Mouse (Mus musculus) embryonic facial prominence, embryonic 14.5 days (tissue): ENCODE results near the gene Catip. TPM values are rescaled to one million over a fixed set of nuclear protein-coding genes. Genes with fewer than 3 reads are reported as not detected.

Experiments used
- ATAC-seq: fragments of 200-750 bp; cut with Nextera tagmentation; 2 replicates; pipeline ENCODE4 v1.8.0; 2017; ENCODE audit warnings: low read depth, moderate number of reproducible peaks, moderate TSS enrichment
- DNase-seq: peaks from one replicate; pipeline ENCODE4 v3.0.0-alpha.2; 2015; ENCODE audit warnings: low spot score
- H3K27ac ChIP-seq: fragments of 300-500 bp; sonication (generic); replicated peaks from 2 replicates; pipeline ENCODE4 v1.5.1; 2014; ENCODE audit warnings: low read depth, mild to moderate bottlenecking, low read length, moderate library complexity
- H3K27me3 ChIP-seq: fragments of 300-500 bp; sonication (generic); replicated peaks from 2 replicates; pipeline ENCODE4 v1.6.1; 2014; ENCODE audit warnings: low read length; ENCODE audit not compliant: control insufficient read depth, insufficient read depth
- H3K36me3 ChIP-seq: fragments of 300-500 bp; sonication (generic); 2 replicates; pipeline ENCODE4 v1.6.1; 2014; ENCODE audit warnings: low read length, mixed read lengths; ENCODE audit not compliant: control insufficient read depth, insufficient read depth
- H3K4me1 ChIP-seq: fragments of 300-500 bp; sonication (generic); 2 replicates; pipeline ENCODE4 v1.6.1; 2014; ENCODE audit warnings: antibody characterized with exemption, low read length; ENCODE audit not compliant: control insufficient read depth, insufficient read depth
- H3K4me2 ChIP-seq: fragments of 300-500 bp; sonication (generic); 2 replicates; pipeline ENCODE4 v1.6.1; 2014; ENCODE audit warnings: low read depth, mild to moderate bottlenecking, low read length, moderate library complexity, mixed read lengths
- H3K4me3 ChIP-seq: fragments of 300-500 bp; sonication (generic); 2 replicates; pipeline ENCODE4 v1.5.1; 2014; ENCODE audit warnings: low read depth, mild to moderate bottlenecking, low read length
- H3K9ac ChIP-seq: fragments of 300-500 bp; sonication (generic); 2 replicates; pipeline ENCODE4 v1.6.1; 2014; ENCODE audit warnings: low read depth, mild to moderate bottlenecking, low read length, moderate library complexity, mixed read lengths
- H3K9me3 ChIP-seq: fragments of 300-500 bp; sonication (generic); 2 replicates; pipeline ENCODE4 v1.6.1; 2016; ENCODE audit warnings: low read length; ENCODE audit not compliant: control insufficient read depth
- WGBS: fragments of 180-500 bp; shearing (Covaris S2); extraction: QIAGEN DNeasy Blood & Tissue Kit; methylation state at CpG from one replicate; pipeline ENCODE4 v1.1.7; 2014; 5-methylcytosine and 5-hydroxymethylcytosine counted together
- polyA plus RNA-seq: library from polyadenylated mRNA; unstranded; fragments of >200 nt; fragmentation: Nextera tagmentation; extraction: Ambion mirVana; gene quantifications from 2 replicates; pipeline ENCODE4 v1.2.1, GENCODE M21; 2014

The Catip gene
- polyA plus RNA-seq, 1 experiment from 2014 or later, result 0.95 TPM

DNA sequence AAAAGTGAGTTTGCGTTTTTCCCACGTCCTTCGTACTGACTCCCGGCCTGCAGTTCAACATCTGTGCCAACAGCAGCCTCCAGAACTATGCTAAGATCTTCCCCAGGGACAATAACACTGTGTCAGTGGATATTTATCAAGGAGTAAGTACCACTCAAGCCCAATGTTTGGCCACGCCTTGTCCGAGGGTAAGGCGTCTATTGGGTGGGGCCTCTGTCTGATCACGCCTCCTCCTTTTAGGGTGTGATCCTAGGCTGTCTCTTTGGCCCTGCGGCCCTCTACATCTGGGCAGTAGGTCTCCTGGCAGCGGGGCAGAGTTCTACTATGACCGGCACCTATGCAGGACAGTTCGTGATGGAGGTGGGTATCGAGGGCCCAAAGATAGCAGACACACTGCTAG, 21.5 kb downstream of the Catip start:
- DNase-seq (no peak), ATAC-seq (no peak)
- H3K9me3 ChIP-seq, result no peaks in the 10 kb centered on the region
- no peak overlapping the region for H3K9ac ChIP-seq
- peaks cover 5% of the 10 kb centered on the region for H3K4me1 ChIP-seq
- 88% methylated on average over 13 of the region's 13 CpGs for WGBS
- no peaks in the 10 kb centered on the region for H3K27me3 ChIP-seq
- H3K36me3 ChIP-seq, result no peaks in the 10 kb centered on the region
- H3K4me2 ChIP-seq, result no peak overlapping the region
- no peak overlapping the region for H3K4me3 ChIP-seq
- no peak overlapping the region for H3K27ac ChIP-seq

DNA sequence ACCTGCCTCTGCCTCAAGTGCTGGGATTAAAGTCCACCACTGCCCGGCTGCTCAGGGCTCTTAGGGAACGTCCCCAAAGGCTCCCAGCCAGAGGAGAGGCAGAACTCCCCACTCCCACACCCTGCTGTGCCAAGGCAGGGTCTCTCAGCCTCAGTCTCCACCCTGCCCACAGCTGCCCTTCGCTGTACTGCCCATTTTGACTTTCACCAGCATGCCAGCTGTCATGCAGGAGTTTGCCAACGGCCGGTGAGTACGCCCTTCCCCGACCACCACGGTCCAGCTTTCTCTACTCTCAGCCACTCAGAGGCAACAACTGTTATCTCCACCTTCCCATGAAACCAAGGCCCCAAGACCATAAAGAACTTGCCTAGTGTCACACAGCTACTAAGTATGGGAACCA, 22.6 kb downstream of the Catip start:
- no peaks in the 10 kb centered on the region for H3K27me3 ChIP-seq
- H3K9ac ChIP-seq, result no peak overlapping the region
- no peaks in the 10 kb centered on the region for H3K36me3 ChIP-seq
- ATAC-seq, result no peak
- H3K4me1 ChIP-seq, result peaks cover 12% of the 10 kb centered on the region
- H3K4me3 ChIP-seq, result no peak overlapping the region
- DNase-seq, result no peak
- H3K27ac ChIP-seq, result no peak overlapping the region
- H3K4me2 ChIP-seq, result no peak overlapping the region
- H3K9me3 ChIP-seq, result no peaks in the 10 kb centered on the region
- 85% methylated on average over 8 of the region's 8 CpGs for WGBS

DNA sequence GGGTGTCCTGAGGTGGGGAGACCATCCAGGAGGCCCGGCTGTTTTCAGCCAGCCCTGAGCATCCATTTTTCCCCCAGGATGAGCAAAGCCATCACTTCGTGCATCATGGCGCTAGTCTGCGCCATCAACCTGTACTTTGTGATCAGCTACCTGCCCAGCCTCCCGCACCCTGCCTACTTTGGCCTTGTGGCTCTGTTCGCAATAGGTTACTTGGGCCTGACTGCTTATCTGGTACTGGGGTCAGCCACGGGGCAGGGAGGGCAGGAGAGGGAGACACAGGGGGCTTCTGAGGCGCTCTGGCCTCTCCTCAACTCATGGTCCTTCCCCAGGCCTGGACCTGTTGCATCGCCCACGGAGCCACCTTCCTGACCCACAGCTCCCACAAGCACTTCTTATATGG, 23.2 kb downstream of the Catip start:
- Histone ChIP-seq H3K9me3 (no peaks in the 10 kb centered on the region), H3K4me2 (no peak overlapping the region), H3K4me3 (no peak overlapping the region), H3K4me1 (peaks cover 15% of the 10 kb centered on the region), H3K36me3 (no peaks in the 10 kb centered on the region), H3K27me3 (no peaks in the 10 kb centered on the region), H3K9ac (no peak overlapping the region), H3K27ac (no peak overlapping the region)
- ATAC-seq (no peak), DNase-seq (no peak)
- 95% methylated on average over 10 of the region's 10 CpGs for WGBS

DNA sequence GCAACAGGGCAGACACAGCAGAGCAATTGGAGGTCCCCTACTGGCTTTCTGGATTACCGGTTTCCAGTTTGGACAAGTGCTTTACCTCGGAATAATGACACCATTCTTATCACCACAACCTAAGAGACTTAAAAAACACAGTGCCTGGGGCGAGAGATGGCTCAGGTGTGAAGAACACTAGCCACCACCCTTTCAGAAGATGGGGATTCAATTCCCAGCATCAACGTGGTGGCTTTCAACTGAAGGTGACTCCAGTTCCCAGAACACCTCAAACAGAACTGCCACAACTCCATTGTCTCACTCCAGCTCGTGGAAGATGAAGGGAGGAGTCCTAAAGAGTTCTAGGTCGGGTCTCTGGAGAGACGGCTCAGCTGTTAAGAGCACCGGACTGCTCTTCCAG, 23.6 kb downstream of the Catip start:
- Histone ChIP-seq H3K4me3 (no peak overlapping the region), H3K36me3 (no peaks in the 10 kb centered on the region), H3K27ac (no peak overlapping the region), H3K9me3 (no peaks in the 10 kb centered on the region), H3K4me2 (no peak overlapping the region), H3K27me3 (no peaks in the 10 kb centered on the region), H3K9ac (no peak overlapping the region), H3K4me1 (peaks cover 15% of the 10 kb centered on the region)
- ATAC-seq (no peak), DNase-seq (no peak)
- 82% methylated on average over 8 of the region's 8 CpGs for WGBS

DNA sequence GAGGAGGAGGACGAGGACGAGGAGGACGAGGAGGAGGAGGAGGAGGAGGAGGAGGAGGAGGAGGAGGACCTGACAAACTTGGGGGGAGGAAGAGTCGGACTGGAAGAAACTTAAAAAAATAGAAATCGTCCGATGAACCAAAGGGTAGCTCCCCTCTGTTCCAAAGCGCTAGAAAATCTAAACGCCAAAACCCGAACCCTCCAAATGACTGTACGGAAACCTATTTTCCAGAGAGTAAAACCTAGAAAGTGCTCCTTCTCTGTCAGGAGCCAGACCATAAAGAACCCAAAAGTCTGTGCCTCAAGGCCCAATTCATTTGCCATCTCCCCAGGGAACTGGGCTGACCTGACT, 24.4 kb downstream of the Catip start:
- Histone ChIP-seq H3K27me3 (no peaks in the 10 kb centered on the region), H3K4me3 (peak overlapping the region; percentile 47), H3K4me2 (peak overlapping the region; percentile 61), H3K9ac (peak overlapping the region; percentile 72), H3K9me3 (no peaks in the 10 kb centered on the region), H3K36me3 (no peaks in the 10 kb centered on the region), H3K27ac (peak overlapping the region; percentile 93), H3K4me1 (peaks cover 15% of the 10 kb centered on the region)
- WGBS, result 56% methylated on average over 7 of the region's 10 CpGs
- ATAC-seq, result no peak
- no peak for DNase-seq

DNA sequence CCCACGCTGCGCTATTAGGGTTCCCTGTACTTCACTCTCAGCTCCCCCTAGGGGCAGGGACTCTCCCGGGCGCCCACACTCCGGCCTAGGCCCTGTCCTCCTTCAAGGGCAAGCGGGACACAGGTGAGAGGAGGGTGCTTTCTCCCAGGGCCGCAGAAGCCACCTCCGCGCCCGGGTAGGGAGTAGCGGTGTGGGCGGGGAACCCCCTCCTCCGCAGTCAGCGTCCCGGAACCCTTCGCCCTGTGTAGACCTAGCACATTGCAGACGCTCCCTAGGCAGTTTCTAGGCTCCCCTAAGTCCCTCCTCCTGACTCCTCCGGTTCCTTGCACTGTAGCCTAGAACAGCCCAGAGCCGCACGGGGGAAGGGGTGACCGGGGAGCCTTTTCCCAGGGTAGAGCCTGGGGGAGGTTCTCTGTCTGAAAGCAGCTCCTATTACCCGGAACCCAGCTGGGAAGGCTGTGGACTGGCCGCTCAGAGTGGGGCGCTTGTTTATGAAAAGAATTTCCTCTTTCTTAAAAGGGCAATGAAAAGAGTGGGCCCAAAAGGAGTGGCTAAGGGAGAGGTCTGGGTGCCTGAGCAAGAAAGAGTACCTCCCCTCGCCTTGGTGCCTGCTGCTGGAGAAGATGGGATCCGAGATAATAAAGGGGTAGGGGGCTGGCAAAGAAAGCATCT, 24.9 kb downstream of the Catip start:
- ATAC-seq (peak; percentile 93), DNase-seq (peak; percentile 98)
- Histone ChIP-seq H3K36me3 (no peaks in the 10 kb centered on the region), H3K4me3 (peak overlapping the region; percentile 47), H3K9ac (peak overlapping the region; percentile 72), H3K9me3 (no peaks in the 10 kb centered on the region), H3K27me3 (no peaks in the 10 kb centered on the region), H3K27ac (peak overlapping the region; percentile 93), H3K4me1 (peaks cover 15% of the 10 kb centered on the region), H3K4me2 (peak overlapping the region; percentile 61)
- WGBS, result under 1% methylated on average over 19 of the region's 26 CpGs

DNA sequence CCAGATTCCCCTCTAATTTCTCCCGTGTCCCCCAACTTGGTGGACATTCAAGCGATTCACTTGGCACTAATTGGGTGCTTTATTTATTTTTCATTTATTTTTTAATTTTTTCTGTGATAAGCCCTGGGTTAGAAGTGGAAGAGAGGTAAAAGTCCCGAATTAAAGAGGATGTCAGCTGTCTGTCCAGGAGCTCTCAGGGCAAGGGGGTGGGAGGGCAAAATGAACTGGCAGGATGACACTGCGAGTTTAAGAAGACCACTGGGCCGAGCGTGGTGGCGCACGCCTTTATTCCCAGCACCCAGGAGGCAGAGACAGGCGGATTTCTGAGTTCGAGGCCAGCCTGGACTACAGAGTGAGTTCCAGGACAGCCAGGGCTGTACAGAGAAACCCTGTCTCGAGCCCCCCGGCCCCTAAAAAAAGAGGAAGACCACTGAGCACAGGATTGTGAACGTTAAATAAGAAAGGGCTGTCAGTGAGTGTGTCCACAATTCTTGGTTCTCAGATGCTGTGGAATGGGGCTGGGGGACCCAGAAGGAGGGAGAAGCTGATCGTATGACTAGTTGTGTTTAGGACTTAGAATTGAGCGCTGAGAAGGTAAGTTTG, 25.6 kb downstream of the Catip start:
- Histone ChIP-seq H3K36me3 (no peaks in the 10 kb centered on the region), H3K27me3 (no peaks in the 10 kb centered on the region), H3K4me3 (peak overlapping the region; percentile 47), H3K27ac (peak overlapping the region; percentile 93), H3K9me3 (no peaks in the 10 kb centered on the region), H3K4me2 (peak overlapping the region; percentile 61), H3K4me1 (peaks cover 15% of the 10 kb centered on the region), H3K9ac (peak overlapping the region; percentile 72; the same call in 1 of the 2 replicates)
- 47% methylated on average over 15 of the region's 15 CpGs for WGBS
- ATAC-seq (no peak), DNase-seq (no peak)

DNA sequence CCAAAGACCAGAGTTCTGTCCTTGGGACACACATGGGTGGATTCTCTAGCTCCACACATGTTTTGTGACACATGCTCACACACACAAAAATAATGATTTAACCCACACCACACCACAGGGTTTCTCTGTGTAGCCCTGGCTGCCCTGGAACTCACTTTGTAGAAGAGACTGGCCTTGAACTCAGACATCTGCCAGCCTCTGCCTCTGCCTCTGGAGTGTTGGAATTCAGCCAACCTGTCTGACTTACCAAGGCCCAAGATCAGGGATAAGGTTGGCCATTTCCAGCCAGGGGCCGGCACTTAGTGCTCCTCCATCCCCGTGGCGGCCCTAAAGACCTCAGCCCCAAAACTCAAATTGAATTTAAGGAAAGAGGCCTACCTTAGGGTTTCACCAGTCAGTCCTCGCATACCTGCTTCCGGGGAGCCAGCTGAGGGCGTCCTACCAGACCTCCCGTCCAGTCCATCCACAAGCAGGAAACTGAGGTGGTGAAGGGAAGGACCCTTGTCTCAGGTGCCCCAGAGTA, 26.6 kb downstream of the Catip start:
- H3K27me3 ChIP-seq, result no peaks in the 10 kb centered on the region
- H3K4me3 ChIP-seq, result no peak overlapping the region
- H3K27ac ChIP-seq, result no peak overlapping the region
- peaks cover 22% of the 10 kb centered on the region for H3K4me1 ChIP-seq
- H3K9ac ChIP-seq, result no peak overlapping the region
- DNase-seq (no peak), ATAC-seq (no peak)
- H3K9me3 ChIP-seq, result no peaks in the 10 kb centered on the region
- H3K36me3 ChIP-seq, result peaks cover 2% of the 10 kb centered on the region; the same call in 1 of the 2 replicates
- H3K4me2 ChIP-seq, result no peak overlapping the region
- WGBS, result 71% methylated on average over 7 of the region's 7 CpGs
